Mouse (Mus musculus): ENCODE results near the gene Rcc2.
A peak's percentile ranks its signal among the peaks of the same experiment; 100 is the strongest.

The Rcc2 gene

DNA sequence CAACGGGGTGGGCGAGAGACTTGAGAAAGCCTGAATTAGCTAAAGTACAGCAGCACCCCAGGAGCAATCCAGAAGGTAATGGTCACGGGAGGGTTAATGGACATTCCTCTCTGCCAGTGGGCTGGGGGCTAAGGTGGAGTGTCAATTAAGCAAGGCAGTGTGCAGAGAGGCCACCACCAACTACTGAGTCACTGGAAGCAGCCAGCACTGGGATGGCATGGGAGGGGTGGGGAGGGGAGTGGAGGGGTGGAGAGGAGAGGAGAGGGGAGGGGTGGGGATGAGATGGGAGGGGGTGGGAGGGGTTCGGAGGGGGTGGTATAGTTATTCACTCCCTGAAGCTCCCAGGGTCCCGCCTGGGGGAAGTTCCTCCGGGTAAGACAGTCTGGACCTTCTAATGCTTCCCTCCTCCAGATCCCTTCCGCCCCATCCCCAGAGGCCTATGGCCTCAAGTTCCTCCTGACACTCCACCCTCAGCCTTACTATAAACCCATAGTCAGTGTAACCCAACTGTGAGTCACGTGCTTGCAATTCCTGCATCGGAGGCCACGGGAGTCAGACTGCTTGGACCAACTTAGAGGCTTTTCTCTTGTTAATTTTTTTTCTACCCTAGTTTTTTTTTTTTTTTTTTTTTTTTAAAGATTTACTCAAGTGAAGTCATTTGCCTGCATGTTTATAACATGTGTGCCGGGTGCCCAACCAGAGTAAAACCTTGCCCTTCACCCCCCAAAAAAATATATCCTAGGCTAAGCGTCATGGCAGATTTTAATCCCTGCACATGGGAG is 12.1 kb upstream of the Rcc2 start:
- no peak for DNase-seq

DNA sequence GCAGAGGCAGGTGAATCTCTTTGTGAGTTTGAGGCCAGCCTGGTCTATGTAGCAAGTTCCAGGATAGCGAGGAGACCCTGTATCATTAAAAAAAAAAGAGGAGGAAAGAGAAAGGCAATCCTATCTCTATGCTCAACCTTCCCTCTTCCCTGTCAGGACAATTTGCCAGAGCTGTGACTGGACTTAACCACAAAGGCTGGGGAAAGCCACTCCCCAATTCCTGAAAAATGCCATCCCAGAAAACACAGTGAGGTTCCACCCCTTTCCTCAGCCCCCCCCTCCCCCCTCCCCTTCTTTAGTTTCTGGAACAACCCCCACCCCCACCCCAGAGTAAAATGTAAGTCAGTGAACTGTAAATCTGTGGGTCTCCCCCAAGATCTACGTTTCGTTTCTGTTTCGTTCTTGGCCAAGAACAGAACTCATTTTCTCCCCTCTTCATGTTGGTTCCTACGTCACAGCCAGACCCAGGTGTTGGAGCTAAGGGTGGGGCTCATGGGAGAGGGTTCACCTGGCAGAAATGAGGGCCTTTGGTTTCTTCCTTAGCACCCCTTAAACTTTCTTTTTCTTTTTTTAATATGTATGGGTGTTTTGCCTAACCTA is 11.4 kb upstream of the Rcc2 start:
- no peak for DNase-seq

DNA sequence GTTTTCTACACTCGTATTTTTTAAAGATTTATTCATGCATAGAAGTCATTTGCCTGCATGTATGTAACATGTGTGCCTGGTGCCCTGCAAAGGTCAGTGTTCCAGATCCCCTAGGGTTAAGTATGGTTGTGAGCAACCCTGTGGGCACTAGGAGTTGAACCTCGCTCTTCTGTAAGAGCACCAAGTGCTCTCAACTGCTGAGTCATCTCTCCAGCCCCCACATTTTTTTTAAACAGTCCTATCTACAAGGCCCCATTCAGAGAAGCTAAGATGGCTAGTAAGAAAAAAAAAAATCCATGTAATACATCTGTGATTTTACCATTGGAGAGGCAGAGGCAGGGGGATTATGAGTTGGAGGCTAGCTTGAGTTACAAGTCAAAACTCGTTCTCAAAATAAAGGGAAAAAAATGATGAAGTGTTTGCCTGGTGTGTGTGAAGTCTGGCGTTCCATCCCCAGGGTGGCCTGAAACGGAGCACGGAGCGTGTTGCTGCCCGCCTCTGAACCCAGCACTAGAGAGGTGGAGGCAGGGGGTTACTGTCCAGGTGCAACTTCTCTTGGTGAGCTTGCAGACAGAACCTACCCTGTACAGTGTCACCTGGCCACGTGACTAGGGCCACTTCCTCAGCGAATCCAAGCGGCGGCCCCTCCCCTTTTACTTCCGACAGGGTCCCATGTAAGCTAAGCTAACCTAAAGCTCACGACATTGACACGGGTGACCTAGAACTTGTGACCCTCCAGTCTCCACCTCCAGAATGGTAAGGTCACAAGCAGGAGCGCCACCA is 10.3 kb upstream of the Rcc2 start:
- no peak for DNase-seq

DNA sequence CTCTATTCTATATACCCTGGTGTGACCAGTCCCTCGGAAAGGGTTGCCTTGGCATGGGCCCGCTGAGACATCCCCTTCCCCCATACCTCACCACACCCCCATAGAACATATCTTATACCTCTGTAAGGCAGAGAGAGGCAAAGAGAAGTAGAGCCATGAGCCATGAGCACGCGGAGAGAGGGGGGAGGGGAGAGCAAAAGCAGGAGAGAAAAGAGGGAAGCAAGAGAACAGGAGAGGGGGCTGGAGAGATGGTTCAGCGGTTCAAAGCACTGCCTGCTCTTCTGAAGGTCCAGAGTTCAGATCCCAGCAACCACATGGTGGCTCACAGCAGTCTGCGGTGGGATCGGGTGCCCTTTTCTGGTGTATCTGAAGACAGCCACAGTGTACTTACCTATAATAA is 8.9 kb upstream of the Rcc2 start:
- no peak for DNase-seq

DNA sequence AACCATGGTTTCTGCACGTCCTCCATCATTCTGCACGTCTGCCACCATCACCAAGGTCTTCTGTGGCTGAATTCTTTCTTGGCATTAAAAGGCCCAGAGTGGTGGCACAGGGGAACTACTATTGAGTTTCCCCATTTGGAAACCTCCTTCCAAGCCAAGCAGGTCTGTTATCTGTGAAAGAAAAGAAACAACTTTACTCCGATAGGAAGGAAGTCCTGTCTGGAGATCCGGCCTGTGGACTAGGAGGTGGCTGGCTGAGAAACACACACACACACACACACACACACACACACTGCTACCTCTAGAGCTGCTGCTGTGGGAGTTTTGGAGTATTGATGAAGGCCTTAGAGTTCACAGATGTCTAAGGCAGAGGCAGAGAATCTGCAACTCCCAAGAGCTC is 6.8 kb upstream of the Rcc2 start:
- no peak for DNase-seq

DNA sequence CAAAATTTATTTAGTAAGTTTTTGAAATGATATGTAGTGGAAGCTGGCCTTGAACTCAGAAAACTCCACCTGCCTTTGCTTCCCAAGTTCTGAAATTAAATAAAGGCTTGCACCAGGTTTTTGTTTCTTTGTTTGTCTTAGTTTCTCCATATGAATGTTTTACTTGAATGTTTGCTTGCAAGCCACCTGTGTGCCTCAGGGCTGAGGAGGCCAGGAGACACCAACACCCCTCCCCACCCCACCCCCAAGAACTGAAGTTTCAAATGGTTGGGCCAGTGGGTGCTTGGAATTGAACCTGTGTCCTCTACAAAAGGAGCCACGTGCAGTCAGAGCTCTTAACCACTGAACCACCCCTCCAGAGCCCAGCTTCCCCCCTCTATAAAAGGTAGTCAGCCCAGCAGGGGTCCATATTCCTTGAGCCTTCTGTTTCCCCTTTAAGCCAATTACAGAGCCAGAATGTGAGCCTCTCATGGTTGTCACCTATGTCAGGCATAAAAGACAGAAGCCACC is 5.7 kb upstream of the Rcc2 start:
- no peak for DNase-seq

DNA sequence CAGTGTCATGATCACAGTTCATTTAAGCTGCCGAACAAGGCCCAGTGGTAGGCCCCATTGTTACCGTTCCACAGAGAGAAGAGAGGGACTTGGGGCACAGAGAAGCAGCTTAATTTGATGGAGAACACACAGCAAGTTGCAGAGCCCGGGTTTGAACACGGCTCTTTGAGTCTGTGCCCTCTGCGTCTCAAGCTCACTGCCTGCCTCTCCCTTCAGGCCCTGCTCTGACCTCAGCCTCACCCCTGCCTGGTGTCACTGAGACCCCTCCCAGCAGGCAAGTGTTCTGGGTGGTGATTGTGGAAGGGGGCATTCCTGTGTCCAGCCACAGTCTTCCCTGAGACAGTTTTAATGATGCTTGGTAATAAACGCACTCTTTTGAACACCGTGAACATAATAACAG is 5.2 kb upstream of the Rcc2 start:
- no peak for DNase-seq

DNA sequence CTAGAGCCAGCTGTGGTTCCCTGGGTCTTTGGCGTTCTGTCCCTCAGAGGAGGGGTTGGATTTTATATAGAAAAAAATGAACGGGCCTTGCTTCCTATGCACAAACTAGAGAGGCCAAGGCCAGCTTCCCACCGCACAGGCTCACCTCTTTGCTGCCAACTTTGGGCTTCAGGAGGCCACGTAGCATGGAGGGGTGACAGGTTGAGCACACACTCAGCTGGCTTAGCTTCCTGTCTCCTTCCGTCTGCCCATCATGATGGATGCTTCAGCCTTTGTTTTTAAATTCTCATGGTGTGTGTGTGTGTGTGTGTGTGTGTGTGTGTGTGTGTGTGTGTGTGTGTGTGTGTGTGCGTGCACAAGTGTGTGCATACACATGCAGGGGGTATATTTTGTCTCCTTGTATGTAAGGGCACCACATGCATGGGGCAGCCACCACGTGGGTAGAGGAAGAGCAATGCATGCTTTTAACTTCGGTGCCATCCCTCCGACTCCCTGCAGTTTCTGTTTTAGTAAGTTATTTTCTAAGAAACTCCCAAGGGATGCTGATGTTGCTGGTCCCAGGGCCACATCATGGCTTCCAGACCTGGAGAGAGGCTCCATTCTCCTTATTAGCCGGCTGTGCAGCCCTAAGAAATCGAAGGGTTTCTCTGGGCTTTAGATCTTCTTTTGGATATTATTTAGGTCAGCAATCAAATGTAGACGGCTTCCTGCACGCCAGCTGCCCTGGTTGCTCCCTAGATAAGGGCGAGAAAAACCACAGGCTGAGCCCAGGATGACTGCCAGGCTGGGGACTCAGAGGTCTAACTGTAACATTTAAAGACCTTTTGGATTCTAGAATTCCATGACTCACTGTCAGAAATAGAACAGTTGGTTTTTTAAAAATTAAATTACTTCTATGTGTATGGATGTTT is 4.4 kb upstream of the Rcc2 start:
- DNase-seq = no peak

DNA sequence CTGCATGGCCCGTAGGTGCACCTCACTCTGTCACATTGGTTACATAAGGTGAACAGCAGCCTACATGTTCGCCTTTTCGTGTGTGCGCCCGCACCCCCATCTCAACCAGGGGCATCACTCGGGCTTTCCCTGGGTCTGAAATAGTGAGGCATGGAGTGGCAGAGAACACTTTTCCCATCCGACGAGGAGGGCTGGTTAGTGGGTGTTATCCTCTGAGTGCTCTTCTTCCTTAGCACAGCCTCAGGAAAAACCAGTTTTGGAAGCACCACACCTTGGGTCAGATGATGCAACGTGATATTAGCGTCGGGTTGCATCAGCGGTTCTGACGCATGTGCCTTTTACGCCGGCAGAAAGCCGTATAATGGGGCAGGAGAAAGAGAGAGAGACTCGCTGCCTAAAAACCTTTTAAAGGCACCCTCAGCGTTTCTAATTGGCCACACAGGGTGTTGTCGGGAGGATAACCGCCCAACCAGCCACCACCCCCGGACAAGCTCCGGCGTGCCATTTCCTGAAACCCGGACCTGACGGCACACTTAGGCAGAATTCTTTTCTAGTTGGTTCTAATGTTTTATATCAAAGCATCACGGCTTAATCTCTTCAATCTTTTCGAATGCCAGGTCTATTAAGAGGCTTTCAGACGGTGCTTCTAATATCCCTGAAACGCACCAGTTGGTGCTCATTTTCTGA is 757 bp upstream of the Rcc2 start:
- peak; percentile 44 to 58 for DNase-seq

DNA sequence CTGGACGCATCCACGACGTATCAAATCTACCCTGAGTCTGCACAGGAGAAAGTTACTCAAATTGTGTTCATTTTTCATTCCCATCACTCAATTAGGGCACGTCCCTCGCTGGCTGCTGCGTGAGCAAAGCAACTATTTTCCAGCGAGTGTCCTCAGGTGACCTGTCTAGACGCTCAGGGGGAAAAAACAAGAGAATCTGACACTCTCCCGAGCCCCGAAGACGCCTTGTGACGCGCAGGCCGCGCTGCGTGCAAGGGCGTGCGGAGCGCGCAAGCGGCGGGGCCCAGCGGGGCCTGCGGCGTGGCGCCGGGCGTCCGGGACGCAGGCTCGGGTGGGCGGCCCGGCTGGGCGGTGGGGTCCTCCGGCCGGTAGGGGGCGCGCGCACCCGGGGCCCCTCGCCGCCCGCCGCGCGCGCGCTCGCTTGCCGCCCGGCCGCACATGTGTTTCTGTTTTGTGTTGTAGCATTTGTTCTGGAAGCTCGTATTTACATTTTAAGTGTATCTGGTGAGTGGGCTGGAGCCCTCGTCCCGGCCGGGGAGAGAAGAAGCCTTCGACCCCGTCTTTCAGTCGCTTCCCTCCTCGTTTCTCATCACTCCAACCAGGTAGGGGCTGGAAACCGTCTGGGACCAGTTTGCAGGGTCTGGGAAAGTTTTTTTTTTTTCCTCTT is 841 bp downstream of the Rcc2 start:
- peak; percentile 60 to 68 for DNase-seq

DNA sequence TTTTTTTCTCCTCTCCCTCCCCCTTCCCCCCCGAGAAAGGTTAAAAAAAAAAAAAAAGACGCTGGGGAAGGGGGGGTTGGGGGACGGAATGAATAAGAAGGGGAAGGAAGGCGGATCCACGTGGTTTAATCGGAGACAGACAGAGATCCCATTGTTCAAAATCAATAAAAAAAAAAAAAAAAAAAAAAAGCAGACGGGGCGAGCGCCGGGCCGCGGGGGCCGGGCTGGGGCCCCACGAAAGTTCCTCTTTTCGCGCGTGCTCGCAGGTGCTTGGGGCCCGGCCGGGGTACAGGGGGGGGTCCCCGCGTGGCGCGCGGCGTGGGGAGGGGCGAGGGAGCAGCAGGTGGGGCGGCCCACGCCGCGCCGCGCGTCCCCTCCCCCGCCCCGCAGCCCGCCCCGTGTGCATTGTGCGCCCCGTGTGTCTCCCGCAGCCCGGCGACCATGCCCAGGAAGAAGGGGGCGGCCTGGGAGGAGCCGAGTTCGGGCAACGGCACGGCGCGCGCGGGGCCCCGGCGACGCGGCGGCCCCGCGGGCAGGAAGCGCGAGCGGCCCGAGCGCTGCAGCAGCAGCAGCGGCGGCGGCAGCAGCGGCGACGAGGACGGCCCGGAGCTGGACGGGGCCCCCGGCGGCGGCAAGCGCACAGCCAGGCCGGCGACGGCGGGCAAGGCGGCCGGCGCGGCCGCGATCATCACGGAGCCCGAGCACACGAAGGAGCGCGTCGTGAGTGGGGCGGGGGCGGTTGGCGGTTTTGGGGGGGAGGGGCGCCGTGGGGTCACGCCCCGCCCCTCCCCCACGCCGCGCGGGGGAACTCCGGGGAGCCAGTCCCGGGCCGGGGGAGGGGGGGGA is 1.6 kb downstream of the Rcc2 start:
- DNase-seq = peak; percentile 54 to 59

DNA sequence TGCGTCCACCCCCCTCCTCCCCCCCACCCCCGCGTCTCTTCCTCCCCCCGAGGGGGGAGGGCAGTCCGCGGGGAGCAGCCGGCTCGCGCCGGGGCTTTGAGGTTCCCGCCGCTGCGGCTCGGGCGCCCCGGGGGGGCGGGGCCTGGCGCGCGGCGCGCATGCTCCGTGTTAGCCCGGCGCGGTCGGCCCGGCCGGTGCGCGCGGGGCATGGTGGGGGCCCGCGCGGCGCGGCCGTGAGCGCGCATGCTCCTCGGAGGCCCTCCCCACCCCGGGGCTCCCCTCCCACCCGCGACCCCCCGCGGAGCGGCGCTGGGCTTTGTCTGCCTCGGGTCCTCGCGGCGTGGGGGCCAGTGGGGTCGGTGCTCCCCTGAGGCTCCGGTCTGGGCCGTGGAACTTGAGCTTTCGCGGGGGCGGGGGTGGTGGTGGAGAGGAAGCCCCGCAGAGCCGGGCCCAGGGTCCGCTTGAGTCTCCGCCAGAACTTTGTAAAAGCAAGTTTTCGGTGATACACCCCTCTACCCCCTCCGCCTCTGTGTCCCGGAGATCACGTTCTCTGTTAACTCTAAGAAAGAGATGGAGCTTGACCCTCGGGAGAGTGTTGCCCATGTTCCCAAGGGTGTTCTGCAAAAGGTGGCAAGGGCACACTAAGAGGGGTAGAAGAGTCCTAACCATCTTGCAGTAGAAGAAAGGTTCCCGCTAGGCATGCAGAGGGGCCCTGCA is 2.4 kb downstream of the Rcc2 start:
- peak; percentile 71 to 78 for DNase-seq

DNA sequence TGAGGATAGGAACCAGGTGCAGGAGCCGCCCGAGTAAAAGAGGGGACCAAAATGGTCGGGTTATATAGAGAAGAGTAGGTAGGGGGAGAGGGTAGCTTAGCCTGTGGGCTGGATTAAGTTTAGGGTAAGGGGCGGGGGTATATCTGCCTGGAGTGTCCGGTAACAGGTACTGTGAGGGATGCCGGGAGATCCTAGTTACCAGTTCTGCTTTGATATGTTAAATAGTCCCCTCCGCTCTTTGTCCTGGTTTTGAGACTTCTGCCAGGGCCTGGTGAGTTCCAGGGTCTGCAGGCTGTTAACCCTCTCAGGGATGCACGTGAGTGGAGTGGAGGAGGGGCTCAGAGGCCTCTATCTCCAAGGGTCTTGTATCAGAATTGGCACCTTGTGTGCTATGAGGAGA is 3.3 kb downstream of the Rcc2 start:
- no peak for DNase-seq

DNA sequence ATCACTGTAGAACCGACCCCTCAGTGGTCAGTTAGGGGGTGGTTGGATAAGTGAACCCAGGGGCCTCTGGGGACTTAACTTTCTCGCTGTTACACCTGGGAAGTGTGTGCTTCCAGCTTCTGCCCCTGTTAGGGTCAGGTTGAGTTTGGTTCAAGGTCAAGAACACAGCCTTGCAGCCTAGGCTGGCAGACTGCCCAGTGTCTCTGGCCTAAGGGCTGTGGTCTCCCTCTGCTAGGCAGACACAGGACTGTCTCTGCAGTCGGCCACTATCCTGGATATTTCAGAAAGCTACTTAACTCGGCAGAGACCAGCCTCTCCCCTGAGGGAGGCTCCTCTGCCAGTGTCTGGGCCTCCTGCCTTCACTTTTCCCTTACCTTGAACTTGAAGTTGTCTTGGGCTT is 3.8 kb downstream of the Rcc2 start:
- no peak for DNase-seq

DNA sequence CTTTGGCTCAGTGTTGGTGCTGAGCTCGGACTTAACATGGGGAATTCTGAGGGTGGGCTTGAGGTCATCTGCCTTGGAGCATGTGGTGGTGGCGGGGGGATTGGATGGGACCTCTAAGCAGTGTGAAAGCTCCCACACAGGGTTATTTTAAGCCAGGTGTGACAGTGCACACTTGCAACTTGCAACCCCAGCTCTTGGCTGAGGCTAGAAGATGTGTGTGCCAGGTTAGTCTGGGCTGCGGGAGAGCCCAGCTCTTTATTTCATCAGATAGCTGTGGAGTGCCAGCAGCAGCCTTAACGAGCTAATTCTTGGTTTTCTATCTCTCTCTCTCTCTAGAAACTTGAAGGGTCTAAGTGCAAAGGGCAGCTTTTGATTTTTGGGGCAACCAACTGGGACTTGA is 7.3 kb downstream of the Rcc2 start:
- no peak for DNase-seq

DNA sequence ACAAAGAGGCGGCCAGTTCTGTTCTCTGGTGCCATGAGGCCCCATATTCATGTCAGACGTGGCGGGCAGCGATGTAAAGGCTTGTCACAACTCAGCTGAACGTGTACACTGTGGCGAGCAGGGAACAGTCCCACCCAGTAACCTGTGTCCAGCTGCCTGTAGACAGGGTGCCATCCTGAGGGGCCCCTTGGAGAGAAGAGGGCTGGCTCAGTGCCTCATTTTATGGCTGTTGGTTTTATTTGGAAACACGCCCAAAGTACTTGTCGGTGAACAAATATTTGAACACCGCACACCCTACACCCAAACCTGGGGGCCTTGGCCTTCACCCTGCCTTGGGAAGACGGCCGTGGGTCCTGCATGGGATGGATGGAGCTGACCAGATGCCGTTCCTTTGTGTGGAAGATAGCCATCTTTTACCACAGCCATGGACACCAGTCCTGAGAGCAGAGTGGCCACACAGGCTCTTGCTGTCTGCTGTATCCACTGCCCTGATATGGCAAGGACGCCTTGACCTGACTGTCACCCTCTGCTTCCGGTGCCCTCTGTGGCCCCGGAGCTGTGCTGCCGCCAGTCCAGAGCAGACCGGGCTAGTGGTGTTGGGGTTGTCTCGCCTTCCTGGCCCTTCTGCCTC is 8.1 kb downstream of the Rcc2 start:
- DNase-seq = no peak

DNA sequence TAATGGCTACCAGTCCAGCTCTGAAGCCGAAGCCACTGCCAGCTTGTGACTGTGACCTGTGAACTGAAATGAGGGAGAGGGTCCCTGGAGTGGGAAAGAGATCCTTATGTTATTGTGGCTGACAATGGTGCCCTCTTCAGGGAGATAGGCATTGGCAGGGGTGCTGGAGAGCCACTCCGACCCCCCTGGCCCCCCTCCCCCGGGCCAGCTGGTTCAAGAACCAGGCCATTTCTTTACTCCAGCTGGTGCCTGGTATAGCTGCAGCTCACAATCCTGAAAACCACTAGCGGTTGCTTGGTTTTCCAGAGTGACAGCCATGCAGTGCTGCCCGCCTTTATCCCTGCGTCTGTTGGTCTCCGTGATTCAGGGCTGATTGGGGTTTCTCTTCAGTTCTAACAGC is 8.8 kb downstream of the Rcc2 start:
- DNase-seq = no peak

DNA sequence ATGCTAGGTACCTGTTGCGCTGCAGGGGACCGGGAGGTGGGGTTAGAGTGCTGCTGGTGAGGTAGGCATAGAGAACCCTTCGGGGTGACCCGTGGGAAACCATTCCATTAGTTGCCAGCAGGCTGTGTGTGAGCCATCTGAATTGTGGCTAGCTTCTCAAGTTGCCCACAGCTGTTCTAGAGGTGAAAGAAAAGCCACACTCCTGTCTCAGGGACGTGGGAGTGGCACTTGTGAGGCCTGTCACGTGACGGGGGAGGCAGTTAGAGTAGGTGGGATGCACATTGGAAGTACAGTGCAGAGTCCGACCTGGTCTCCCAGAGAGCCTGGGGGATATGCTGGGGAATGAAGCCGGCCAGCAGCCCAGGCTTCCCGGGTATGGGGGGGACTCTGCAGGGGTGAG is 9.3 kb downstream of the Rcc2 start:
- no peak for DNase-seq

DNA sequence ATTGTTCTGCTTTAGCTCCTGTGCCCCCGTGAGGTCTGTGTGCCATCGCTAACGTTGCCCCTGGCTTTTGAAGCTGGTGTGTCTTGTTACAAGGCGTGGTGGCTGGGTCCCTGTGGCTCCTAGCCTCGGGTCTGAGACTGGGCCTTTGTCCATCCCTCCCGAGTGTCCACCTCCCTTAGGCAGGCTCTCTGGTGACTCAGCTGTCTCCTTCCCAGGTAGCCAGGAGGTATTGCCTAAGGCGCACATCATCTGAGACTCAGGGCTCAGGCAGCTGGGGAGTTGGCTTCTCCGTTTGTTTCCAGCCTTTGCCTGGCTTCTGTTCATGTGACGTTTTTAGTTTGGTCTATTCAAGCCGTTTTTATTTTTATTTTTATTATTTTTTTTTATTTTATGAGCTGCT is 10.4 kb downstream of the Rcc2 start:
- DNase-seq = no peak
